Mouse (Mus musculus) brain, embryonic 14.5 days (tissue): ENCODE data around the gene Lcn5.

ENCODE experiments used
- CTCF ChIP-seq: fragments of 200-500 bp; IDR thresholded peaks from 2 replicates; pipeline ENCODE4 v1.5.1; 2012; ENCODE audit warnings: inconsistent platforms, mild to moderate bottlenecking, moderate library complexity, borderline replicate concordance; ENCODE audit not compliant: insufficient read depth, insufficient read length; ENCODE audit errors: extremely low read depth
- POLR2A ChIP-seq: fragments of 200-500 bp; IDR thresholded peaks from 2 replicates; pipeline ENCODE4 v1.6.1; 2012; ENCODE audit warnings: mild to moderate bottlenecking, inconsistent platforms, borderline replicate concordance; ENCODE audit not compliant: poor library complexity, insufficient read depth, insufficient read length, severe bottlenecking; ENCODE audit errors: extremely low read depth

DNA sequence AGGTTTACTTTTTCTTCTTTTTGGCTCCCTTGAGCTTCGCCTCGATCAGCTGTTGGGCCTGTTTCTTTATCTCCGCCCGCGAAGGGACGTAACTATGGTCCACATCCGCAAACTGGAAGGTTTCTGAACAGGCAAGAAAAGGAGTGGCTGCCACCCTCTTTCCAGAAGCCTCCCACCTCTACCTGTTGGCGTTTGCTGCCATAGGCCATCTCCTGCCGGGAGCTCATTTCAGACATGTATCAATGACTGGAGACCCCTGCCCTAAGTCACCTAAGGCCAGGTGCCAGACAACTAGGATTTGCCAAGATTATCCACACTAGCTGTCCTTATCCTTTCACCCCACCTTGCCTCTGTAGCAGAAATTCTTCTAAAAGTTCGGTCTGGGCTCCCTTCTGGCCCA lies 49.1 kb upstream of the Lcn5 start:
- TF ChIP-seq CTCF (no peak), POLR2A (no peak)
